Mouse (Mus musculus): Measurements from ENCODE around the gene Tlx2.

Tlx2 gene

DNA sequence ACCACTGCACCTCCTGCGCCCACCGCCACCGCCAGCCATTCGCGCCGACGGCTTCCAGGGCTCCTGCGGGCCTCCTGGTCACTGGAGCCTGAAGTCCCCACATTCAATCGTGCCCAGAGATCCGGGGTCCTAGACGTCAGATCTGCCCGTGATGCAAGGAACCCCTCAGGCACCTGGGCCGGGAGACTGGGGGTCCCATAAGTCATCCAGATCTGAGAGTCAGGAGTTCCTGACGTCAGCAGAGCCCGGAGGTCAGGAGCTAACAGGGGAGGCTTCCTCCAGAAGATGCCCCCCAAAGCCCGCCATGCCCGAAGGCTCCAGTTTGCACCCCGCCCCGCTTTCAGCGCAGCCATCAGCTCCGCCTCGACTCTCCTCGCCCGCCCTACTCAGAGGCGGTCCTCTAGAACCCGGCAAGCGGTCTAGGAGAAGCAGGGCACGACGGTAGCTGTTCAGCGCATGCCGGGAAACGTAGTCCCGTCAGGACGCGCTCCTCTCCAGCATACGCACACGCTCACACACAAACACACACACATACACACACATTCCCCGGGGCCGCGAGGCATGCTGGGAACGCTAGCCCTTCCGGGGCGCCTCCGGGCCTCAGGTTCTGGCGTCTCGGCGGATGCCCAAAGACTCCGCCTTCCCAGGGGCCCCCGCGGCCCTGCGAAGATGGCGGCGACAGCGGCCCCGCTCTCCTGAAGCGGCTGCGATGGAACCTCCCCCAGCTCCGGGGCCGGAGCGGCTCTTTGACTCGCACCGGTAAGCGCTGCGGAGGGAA lies 15.8 kb downstream of the Tlx2 start, which contains the start of gene Aup1:
Gene Aup1 (plus strand): TSS at position 448 of the 778 bp plus-strand sequence.
- DNase-seq, result peak; percentile 97 to 99

DNA sequence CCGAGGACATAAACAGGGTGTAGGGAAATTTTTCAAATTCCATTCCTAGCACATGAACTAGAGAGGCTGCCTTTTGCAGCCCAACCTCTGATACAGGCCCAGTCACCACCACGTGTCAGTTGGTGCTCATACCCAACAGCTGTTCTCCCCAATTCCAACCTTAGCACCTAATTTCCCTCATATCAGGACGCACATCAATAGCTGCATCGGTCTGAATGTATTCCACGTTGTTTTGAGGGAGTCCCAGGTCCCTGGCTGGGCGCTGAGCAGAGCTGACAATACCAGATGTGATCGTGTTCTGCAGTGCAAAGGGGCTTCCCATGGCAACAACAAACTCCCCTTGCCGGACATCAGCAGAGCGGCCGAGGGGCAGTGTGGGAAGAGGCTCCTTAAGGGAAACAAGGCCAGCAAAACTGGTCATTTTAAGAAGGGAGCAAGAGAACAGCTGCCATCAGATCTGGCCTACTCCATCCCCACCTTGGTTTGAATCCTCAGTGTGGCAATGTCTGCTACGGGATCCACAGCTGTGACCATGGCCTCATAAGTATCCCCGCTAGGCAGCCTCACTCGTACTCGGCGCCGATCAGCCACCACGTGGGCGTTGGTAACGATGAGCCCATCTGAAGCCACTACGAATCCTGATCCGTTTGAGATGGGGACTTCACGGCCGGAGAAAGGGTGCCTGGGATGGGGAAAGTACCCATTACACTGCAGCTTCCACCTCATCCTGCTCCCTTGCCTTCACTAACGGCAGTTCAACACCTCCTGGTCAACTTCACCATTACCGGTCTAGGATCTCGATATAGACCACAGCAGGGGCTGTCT lies 16.7 kb downstream of the Tlx2 start:
- DNase-seq, result peak in 1 of 2 experiments; percentile 18

DNA sequence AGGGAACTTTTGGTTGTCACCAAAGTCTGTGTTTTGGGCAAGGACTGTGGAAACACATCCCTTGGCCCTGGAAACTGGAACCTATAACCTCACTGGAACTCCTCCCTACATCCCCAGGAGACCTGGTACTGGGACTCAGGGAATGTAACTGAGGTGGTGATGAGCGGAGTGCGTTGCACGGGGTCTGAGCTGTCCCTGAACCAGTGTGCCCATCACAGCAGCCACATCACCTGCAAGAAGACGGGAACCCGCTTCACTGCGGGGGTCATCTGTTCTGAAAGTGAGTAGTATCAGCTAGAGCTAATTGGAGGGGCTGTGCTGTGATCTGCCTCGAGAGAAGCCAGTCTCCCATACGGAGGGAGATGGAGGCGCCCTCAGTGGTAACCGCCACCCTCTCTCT lies 20.7 kb downstream of the Tlx2 start:
- no peak for DNase-seq

DNA sequence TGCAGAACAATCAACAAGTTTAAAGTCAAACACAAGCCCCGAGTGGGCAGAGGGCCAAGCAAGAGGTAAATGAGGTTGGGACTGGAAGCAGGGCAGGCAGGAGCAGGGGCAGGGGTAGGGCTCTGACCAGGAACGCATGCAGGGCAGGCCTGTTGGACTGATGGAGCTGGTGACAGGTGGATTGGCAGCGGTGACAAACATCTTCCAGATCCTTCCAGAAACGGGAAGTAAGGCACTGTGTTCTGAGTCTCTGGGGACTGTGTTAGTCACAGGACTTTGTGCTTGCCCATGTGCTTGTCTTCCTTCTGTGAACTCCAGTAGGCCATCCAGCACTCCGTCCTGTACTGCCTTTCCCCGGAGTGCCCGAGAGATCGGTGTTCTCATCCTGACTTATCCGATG lies 25.4 kb downstream of the Tlx2 start:
- DNase-seq, result peak; percentile 24 to 56

DNA sequence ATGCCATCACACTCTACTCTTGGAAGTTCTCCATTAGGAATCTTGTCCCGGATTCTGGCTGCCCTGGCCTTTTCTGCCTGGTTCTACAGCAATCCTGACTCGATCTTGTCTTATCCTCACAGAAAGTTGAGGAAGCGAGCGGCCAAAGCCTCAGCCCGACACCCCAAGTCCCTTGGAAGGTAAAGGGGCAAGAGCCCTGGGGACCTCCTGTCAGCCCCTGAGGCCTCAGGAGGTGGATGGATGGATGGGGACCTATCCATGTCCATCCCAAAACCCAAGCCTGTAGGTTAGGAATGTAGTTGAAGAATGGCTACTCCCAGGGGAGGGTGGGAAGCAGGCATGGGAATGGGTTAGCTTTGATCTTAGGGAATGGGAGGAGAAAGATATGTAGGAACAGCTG lies 26.1 kb downstream of the Tlx2 start:
- DNase-seq, result no peak

DNA sequence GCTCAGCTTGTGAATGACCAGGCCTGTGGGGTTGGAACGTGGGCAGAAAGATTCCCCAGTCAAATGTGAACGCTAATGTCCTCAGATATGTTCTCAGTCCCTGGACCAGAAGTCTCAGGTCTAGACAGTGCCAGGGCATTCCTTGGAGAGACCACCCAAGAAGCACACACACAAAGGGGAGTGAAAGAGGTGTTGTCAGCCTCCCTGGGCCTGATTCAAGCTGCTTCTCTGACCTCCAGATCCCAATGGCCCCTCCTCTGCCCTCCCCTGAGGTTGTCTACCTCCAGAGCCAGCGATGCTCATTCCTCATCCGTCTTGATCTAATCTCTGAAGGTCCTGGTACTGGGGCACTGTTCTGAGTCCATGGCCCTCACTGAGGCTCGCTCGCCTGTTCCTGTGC lies 26.5 kb downstream of the Tlx2 start:
- DNase-seq, result peak in 1 of 2 experiments; percentile 28

DNA sequence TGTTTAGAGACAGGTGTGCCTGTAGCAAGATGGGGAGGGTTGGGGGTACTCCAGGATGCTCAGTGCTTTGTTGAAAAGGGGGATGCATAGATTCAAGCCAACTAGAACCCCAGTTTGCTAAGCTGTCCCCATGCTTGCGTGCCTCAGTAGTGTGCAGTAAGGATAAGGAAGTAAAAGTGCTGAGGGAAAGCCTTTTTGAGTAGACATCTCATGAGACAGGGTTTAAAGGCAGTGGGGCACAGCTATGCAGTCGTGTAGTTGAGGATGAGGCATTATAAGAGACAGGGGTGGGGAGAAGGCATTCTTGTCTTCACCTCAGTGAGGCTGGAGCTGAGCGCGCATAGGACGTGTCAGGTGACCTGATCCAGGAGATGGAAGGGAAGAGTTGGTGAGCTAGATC lies 29.5 kb downstream of the Tlx2 start:
- DNase-seq, result no peak

DNA sequence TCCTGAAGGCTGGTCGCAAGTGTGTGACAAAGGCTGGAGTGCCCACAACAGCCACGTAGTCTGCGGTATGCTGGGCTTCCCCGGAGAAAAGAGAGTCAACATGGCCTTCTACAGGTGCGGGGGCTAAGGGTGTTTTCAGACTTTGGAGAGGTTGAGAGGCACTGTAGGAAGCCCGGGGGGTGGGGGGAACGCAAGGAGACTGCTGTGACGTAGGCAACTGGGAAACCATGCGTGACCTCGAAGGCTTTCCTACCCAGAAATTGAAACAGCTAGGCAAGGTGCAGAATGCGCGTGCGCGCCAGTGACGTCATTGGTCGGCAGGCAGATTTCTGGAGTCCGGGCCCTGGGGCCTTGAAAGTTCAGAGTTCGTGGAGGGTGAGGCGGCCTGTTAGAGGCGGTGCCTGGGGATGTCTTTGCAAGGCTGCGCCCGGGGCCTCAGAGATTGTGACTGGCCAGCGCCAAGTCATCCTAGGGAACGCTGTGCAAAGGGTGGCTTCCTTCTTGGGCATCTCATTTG lies 31.5 kb downstream of the Tlx2 start:
- DNase-seq, result peak; percentile 95

DNA sequence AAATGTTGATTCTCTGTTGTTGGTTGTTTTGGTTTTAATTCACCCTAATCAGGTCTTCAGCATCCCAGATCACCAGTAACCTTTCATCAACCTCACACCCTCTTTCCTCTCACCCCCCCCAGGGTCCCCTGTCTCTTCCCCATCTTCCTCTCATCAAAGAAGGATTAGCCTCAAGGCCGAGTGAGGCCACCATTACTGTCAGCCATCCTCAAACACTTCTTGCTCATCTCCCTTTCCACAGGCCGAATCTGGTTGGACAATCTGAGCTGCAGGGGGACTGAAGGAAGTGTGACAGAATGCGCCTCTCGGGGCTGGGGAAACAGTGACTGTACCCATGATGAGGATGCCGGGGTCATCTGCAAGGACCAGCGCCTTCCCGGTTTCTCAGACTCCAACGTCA lies 32.9 kb downstream of the Tlx2 start:
- no peak for DNase-seq

DNA sequence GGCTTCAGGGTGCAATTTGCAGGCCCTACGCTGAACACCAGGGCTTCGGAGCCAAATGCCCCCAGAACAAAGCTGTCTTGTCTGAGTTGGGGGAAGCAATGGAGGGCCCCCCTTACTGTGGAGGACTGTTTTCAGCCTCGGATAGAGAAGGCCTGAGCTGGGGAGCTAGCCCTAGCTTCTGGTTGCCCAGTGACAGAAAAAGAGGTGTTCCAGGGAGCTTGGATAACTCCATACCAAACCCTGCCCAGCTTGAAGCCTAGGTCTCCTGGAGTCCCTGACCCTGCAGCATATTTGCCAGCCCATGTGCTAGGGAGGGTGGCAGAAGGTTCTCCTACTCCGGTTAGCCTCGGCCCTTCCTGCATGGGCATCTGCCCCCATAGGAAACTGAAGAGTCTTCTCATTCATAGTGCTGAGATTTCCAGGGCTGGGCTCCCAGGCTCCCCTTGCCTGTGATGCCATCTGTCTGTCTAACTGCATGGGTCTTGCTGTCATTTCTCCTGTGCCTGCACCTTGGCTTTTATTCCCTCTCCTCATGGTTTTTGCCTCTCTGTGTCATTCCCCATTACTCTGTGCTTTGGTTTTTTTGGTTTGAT lies 35.5 kb downstream of the Tlx2 start:
- no peak for DNase-seq

DNA sequence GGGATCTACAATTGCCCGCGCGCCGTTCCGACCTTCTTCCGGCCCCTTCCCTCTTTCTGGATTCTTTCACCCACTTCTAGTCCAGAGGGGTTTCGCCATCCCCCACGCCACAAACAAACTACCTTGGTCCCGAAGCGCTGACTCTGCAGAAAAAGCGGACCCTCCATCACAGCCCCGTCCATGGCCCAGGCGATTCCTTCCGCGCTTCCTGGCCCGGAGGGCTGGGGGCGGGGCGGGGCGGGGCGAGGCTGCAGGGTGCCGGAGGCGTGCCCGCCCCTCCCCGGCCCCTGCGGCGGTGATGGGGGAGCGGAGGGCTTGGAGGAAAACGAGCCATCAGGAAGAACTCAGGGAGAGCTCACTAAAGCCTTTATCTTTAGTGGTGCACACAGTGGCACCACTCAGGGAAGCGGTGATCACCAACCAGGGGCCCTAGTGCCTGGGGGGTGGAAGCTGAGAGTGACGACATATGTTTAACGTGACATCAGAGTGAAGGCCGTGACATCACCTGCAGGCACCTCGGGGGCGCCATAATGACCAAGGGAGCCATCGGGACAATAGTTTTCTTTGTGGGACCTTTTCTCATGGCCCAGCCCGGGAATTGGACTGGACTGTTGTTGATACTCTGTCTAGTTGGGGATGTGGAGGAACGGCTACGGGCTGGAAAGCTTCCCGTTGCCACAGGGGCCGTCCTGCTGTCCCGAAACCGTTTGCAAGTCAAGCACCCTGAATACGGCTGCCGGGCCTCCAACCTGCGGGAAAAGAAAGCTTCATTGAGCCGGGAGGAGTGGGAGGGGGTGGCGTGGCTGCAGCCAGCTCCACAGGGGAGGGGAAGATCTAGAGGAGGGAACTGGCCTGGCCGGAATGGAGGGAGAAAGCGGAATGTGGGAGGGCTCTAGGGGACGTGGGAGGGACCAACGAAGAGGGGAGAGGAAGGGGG lies 36.6 kb downstream of the Tlx2 start, which contains the start of the genes Dok1 and Loxl3:
Gene Dok1 (minus strand): TSS at position 223 of the 937 bp plus-strand sequence.
Gene Loxl3 (plus strand): TSS at position 925 of the 937 bp plus-strand sequence.
- DNase-seq, result peak; percentile 62 to 80

DNA sequence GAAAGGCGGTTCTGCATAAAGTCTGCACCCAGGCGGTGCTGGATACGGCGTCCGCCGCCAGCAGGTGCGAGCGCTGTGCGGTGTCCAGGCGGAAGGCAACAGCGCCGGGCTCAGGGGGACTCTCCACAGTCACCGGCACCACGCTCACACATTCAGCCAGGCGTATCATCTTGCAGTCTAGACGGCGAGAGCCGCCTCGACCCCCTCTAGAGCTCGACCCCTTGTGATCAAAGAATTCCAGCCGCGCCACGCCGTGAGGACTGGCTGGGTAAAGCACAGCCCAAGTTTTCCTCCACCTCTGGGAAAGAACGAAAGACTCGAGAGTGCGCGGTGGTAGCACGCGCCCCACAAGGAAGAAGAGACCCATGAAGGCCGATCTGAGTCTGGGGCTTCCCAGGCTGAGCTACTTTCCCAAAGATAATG lies 37.3 kb downstream of the Tlx2 start:
- peak; percentile 36 to 61 for DNase-seq

DNA sequence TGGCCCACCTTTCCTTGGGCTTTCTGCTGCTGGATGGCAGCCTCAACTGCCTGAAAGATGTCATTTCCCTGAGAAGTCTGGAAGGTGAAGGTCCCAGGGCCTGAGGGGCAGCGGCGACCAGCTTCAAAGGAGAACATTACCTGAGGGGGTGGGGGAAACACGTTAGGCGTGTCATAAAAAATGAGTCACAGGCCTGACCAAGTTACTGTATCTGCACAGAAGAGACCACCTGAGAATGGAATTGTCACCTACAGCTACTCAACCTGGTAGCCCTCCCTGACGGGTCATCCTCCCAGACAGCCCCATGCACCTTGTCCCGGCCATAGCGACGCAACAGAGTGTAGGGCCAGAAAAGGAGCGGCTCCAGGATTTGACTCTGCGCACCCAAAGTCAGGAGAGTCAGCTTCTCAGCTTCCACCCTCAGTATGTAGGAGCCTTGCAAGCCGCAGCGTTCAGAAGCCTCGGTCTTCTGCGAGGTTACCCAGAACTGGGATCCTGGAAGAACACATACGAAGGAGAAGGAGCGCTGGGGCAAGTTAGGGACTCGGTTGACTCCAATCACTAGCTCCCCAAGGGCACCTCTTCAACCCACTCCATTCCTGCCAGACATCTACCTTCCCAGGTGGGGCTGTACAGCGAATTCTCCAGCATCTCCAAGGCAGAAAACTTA lies 38.0 kb downstream of the Tlx2 start:
- no peak for DNase-seq

DNA sequence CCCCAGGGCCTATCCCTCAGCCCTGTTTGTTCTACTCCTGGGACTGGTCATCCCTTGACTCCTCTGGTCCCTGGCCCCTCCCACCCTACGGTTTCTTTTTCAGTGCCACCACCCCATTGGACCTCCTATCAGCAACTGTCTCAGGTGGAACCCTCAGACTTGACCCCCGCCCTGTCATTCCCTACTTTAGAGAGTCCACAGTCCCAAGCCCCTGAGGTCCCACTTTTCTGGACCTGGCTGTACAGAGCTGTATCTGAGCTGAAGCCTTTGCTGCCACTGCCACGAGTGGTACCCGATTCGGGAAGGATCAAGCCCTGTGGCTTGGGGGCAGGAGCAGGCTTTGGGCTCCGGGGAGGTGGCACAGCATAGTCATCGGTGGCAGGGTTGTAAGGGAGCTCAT lies 39.0 kb downstream of the Tlx2 start:
- no peak for DNase-seq

DNA sequence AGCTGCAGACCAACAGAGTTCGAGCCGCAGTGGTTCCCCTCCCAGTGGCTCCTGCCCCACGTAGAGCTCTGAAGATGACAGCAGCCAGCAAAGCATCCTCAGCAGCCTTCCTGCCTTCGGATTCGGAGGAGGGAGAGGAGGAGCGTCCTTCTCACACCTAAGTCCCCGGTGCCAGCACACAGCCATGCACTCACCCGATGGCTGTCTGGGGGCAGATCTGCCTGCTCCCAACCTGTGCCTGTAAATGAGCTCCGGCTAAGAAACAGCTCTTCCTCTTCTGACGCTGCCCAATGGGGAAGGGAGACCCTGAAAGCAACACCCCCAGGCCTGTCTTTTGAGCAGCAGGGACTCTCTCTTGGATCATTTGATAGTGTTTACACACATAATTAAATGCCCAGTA lies 40.3 kb downstream of the Tlx2 start:
- DNase-seq, result no peak

DNA sequence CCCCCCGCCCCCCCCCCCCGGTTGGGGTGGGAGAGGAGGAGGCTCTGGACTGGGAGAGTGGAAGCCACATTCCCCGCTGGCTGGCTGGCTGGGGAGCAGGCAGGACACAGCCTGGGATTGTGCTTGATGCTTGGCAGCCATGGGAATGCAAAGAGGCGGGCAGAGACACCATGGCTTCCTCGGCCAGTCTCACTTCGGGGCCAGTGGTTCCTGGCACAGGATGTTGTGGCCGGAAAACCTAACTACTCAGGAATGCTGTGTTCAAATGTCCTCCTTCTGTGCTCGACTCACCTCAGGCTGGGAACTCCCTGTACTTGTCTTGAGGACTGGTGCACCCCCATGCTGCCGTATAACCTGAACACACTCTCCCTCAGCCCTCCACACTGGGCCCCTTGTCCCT lies 42.4 kb downstream of the Tlx2 start:
- DNase-seq, result no peak

DNA sequence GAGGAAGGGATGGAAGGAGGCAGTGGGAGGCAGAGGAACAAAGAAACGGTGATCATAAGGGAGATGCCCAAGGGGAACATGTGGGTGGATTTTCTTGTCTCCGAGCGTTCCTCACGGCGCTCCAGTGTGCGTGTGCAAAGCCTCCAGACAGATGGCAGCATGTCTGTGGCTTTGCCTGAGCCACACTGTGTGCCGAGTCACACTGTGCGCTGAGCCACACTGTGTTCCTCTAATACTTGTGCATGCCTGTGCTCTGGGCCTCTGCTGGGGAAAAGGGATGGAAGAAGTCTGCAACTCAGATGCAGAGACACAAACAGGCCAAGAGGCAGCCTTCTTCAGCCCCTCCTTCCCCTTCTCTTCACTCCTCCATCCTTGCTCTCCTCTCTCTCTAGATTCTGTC lies 42.8 kb downstream of the Tlx2 start:
- DNase-seq, result no peak

DNA sequence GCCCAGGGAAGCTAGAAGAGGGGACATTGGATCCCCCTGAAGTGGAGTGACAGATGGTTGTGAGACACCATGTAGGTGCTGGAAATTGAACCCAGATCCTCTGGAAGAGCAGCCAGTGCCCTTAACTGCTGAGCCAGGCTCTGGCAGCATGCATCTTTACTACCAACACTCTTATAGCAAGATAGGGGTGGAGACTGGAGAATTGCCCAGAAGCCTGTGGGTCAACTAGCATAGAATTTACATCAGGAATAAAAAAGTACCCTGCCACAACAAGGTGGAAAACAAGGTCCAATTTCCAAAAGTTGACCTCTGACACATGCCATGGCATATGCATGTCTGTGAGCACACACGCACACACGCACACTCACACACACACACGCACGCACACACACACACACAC lies 44.9 kb downstream of the Tlx2 start:
- no peak for DNase-seq

DNA sequence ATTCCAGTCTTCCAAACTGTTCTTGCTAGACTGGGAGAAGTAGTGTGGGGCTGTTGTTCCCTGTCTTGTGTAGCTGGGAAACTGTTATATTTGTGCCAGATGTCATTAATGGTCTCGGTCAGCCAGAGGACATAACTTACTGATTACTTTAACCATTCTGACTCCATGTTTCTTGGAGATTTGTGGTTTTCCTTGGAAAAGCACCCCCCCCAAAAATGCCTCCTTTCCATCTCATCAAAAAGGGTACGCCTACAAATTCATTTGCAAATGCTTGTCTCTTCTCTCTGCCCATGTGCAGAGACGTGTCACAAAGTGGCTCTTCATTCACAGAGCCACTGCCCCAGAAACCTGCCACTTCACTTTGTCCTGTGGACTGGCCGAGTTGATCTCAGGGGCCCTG lies 45.7 kb downstream of the Tlx2 start:
- DNase-seq, result no peak

DNA sequence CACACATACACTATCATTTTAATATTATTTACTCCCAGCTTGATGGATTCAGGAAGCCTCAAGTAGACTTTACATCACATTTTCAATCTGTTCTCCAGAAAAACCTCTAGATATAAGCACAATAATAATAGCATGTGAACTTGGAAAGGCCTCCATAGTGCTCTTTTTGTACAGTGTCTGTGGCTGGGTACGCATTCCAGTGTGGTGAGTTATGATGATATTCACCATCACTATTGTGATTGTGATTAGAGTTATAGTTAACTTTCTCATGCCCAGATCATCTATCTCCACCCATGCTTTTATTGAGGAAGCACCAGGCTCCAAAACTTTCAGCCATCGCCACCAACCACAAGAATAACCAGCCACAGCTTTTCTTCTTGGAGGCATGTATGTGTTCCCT lies 46.3 kb downstream of the Tlx2 start:
- DNase-seq, result no peak

DNA sequence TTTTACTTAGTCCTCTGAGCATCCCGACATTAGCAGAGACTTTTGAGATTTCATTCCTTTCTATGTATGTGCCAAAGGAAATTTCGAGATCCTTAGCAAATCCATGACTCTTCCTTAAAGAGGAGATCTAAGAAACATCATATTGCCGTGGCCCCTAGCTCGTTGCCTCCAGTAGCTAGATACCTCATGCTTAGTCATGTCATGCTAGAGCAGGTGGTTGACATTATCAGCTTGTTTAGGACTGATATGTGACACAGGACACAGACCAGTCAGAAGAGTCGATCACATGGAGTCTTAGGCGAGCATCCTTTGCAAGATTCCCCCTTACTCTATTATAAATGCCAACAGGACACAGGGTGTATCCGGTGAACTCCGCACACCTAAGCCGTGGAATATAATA lies 47.1 kb downstream of the Tlx2 start:
- DNase-seq, result no peak

All from kidney, postnatal 25 days (tissue).